Mouse (Mus musculus) C2C12 (cell line): ENCODE measurements at regions not wholly inside any gene's neighbourhood (a gene's known extent, or its start where the extent isn't known, plus 50 kb on each side); places are given as distances from the start of the nearest gene placed in this dataset.

Experiments
- CEBPB ChIP-seq: IDR thresholded peaks from one replicate; pipeline ENCODE4 v1.6.1; 2011; ENCODE audit warnings: low read depth, mild to moderate bottlenecking, control low read depth, moderate library complexity
- CTCF ChIP-seq: IDR thresholded peaks from one replicate; pipeline ENCODE4 v1.5.1; 2011; ENCODE audit not compliant: control insufficient read depth, insufficient read depth, insufficient read length
- FOSL1 ChIP-seq: IDR thresholded peaks from one replicate; pipeline ENCODE4 v1.8.0; 2011; ENCODE audit warnings: mild to moderate bottlenecking, low read length; ENCODE audit not compliant: poor library complexity, insufficient read depth, severe bottlenecking
- MAX ChIP-seq: IDR thresholded peaks from one replicate; pipeline ENCODE4 v1.6.1; 2011; ENCODE audit warnings: mild to moderate bottlenecking, control low read depth
- MYOD1 ChIP-seq: IDR thresholded peaks from one replicate; pipeline ENCODE4 v1.6.1; 2011; ENCODE audit warnings: low read depth; ENCODE audit not compliant: control insufficient read depth, insufficient read length
- MYOG ChIP-seq: IDR thresholded peaks from one replicate; pipeline ENCODE4 v1.6.1; 2011; ENCODE audit not compliant: control insufficient read depth, insufficient read length; ENCODE audit errors: extremely low read depth
- USF1 ChIP-seq: IDR thresholded peaks from one replicate; pipeline ENCODE4 v1.6.1; 2011; ENCODE audit warnings: low read depth, mild to moderate bottlenecking, control low read depth, moderate library complexity

- TF ChIP-seq MAX (no peak), CTCF (no peak), USF1 (no peak), MYOG (no peak), MYOD1 (no peak), CEBPB (no peak), FOSL1 (no peak)
These were observed 153.0 kb upstream of the Tgfbr2 start for GRCm38 (mm10) chr9:116328201-116328600.
